Mouse (Mus musculus) liver, embryonic 14.5 days (tissue): Measurements from ENCODE around the gene Mknk1.

Experiments used
- CTCF ChIP-seq: IDR thresholded peaks from 2 replicates; pipeline ENCODE4 v1.5.1; 2016; ENCODE audit warnings: antibody characterized with exemption, low read depth, control low read depth
- EP300 ChIP-seq: IDR thresholded peaks from 2 replicates; pipeline ENCODE4 v1.6.1; 2016; ENCODE audit warnings: antibody characterized with exemption, low read depth

DNA sequence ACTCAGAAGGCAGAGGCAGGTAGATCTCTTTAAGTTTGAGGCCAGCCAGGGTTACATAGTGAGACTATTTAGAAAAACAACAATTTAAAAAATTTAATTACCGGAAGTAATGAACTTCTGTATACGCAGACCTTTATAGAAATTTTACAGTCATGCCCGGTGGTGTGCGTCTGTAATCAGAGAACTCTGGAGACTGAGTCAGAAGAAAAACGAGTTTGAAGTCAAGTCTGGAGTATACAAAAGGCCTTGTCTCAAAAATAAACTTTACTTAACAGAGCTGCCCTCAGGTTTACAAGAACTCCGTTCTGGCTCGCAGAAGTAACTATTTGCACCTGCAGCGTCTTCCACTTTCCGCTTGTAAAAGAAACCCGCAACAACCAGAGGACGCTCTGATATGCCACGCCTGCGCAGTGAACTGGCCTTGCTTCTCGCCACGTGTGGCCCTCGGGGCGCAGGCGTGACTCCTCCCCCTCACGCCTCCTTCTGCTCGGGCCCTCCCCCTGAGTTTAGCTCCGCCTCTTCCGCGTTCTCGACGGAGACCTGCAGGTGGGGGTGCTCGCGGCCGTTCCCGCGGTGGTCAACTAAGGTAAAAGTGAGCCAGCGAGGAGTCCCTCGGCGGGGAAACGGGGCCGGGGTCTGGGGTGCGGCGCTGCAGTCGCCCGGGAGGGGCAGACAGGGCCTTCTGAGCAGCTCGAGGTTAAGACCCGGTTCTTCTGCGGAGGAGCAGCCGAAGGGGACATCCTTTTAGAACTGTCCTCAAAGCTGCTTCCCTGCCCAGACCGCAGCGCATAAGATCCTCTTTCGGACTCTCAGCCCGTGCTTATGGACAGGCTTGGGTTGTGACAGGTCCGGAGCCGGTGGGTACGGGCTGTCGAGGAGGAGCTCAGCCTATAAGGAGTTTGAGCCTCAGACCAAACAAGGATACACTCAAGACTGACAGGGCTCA is at the start of gene Mknk1:
- TF ChIP-seq CTCF, result peak; percentile 54; the same call in 1 of the 2 replicates
- no peak for TF ChIP-seq EP300
